Mouse (Mus musculus): ENCODE results near the gene Stpg4. TPM values are rescaled to one million over a fixed set of nuclear protein-coding genes. Genes with fewer than 3 reads are reported as not detected.
A peak's percentile ranks its signal among the peaks of the same experiment; 100 is the strongest.

Gene Stpg4
- polyA plus RNA-seq, 1 experiment from 2014 or later = not detected

DNA sequence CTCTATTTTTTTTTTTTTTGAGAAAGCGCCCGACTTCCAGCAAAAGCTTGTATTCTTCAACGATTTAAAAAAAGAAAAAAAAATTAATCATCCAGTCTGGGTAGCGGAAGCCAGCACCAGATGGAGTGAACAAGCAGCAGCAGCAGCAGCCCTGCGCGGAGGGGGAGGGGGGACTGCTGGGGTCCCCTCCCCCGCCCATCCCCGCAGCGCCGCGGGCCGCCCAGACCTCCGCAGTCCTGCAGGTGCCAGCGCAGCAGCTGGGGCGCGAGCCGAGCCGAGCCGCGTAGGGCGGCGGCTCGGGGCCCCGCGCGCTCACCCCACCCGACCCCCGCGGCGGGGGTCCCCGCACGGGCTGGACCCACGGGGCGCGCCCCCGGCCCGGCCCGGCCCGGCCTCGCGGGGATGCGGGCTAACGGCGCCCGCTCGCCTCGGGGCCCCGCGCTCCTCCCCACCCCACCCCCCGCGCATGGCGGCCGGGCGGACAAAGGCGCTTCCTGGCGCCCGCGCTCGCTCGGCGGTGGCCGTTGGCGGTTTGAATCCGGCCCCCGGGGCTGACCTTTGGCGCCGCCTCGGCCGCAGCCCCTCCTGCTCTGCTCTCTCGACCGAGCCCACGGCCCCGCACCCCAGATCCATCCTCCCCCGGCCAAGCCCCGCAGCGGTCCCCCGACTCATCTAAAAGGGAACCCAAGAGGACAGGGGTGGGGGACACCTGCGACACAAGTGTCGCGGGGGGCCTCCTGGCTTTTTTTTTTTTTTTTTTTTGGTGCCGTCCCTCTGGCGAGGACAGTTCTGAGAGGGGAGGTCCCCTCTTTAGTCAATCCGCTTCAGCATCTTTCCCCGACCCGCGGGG is 18.6 kb upstream of the Stpg4 start:
- no peaks in the 10 kb centered on the region for H3K9me3 ChIP-seq
- H3K4me2 ChIP-seq (replicated peaks) = peak overlapping the region; percentile 70
- H3K27ac ChIP-seq (replicated peaks) = peak overlapping the region; percentile 99
- H3K36me3 ChIP-seq = no peaks in the 10 kb centered on the region
- H3K4me3 ChIP-seq = peak overlapping the region; percentile 96
- peaks cover 45% of the 10 kb centered on the region for H3K4me1 ChIP-seq
- peak overlapping the region; percentile 100 for H3K9ac ChIP-seq (replicated peaks)
- H3K27me3 ChIP-seq = no peaks in the 10 kb centered on the region
- ATAC-seq (replicated peaks) = peak; percentile 86
- under 1% methylated on average over 58 of the region's 86 CpGs for WGBS

DNA sequence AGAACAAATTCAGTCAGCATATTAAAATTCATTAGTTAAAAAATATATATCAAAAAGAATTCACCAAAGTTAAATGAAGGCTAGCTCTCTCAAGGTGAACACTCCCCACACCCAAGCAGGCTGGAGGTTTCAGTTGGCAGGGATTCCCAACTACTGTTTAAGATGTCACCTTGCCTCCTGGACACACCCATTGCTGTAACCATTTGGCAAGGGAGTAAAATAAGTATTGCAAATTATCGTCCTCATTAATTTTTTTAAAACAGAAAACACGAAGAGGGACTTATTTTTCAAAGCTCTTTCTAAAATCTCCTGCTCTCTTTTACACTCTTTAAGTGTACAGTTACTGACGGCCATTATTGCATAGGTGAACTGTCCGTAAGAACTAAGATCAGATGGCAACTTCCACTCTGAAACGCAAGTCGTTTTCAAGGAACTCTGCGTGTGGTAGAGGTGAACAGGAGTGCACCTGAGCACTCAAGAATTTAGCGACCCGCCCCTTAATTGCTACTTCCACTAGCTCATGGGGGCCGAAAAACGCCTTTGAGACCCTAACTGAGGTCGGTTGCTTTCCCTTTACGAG is 17.9 kb upstream of the Stpg4 start:
- ATAC-seq (replicated peaks) = no peak
- Histone ChIP-seq H3K27me3 (no peaks in the 10 kb centered on the region), H3K36me3 (no peaks in the 10 kb centered on the region), H3K9me3 (no peaks in the 10 kb centered on the region), H3K4me2 (replicated peaks) (peak overlapping the region; percentile 70), H3K4me3 (peak overlapping the region; percentile 96), H3K4me1 (peaks cover 49% of the 10 kb centered on the region), H3K27ac (replicated peaks) (peak overlapping the region; percentile 99), H3K9ac (replicated peaks) (peak overlapping the region; percentile 100)
- under 1% methylated on average over 13 of the region's 13 CpGs for WGBS

DNA sequence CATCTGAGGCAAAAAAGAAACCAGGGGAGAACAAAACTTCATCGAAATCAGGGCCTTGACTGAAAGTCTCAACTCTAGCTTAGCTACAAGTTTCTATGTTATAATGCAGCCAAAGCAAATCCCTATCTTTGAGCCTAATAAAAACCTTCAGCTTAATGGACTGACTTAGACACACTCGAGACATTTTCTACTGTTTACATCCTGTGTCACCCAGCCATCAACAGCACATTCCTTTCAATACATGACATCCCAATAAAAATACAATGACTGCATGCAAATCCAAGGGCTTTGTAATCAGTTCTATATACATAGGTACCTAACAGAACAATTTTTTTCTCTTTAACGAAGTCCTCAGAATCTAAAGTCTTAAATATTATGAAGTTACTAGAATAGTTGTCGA is 17.2 kb upstream of the Stpg4 start:
- peaks cover 54% of the 10 kb centered on the region for H3K4me1 ChIP-seq
- H3K9ac ChIP-seq (replicated peaks) = peak overlapping the region; percentile 37
- no peaks in the 10 kb centered on the region for H3K9me3 ChIP-seq
- no peaks in the 10 kb centered on the region for H3K27me3 ChIP-seq
- no peak overlapping the region for H3K27ac ChIP-seq (replicated peaks)
- peak overlapping the region; percentile 39 for H3K4me3 ChIP-seq
- H3K4me2 ChIP-seq (replicated peaks) = peak overlapping the region; percentile 70
- 31% methylated on average over 4 of the region's 4 CpGs for WGBS
- H3K36me3 ChIP-seq = no peaks in the 10 kb centered on the region
- ATAC-seq (replicated peaks) = no peak

DNA sequence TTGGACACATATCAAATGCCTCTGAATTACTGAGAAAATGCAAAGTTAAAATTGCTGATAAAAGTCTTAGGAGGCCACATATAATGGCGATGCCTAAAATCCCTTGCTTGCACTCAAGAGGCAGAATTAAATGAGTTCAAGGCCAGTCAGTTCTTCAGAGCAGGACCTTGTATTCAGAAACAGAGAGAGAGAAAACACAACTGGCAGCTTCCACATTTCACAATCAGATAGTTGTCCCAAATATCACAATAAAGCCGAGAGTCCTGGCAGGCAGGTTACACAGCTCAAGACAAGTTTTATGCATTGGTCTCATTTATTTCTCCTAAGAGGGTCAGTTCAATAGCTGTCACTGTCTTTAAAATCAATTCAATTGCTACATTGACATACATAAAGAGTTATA is 14.0 kb upstream of the Stpg4 start:
- Histone ChIP-seq H3K27ac (replicated peaks) (no peak overlapping the region), H3K4me3 (no peak overlapping the region), H3K36me3 (no peaks in the 10 kb centered on the region), H3K9ac (replicated peaks) (no peak overlapping the region), H3K27me3 (no peaks in the 10 kb centered on the region), H3K4me2 (replicated peaks) (peak overlapping the region; percentile 23), H3K4me1 (peaks cover 62% of the 10 kb centered on the region), H3K9me3 (no peaks in the 10 kb centered on the region)
- WGBS = 65% methylated on average over 2 of the region's 2 CpGs
- no peak for ATAC-seq (replicated peaks)

DNA sequence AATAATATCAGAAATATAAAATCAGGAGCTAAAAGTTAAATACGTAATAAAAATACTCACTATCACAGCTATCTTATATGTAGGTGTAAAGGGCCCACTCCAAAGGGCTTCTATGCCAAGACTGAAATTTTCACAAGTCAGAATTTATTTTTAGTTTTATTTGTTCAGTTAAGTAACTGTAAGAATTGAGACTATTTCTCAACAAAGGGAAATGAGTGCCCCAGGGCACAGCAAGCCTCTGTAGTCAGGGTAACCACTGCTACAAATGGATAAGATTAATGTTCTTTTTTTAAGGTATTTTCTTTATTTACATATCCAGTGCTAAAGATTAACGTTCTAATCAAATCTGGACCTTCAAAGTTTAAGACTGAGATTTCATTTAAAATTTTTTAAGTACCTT is 11.9 kb upstream of the Stpg4 start:
- Histone ChIP-seq H3K4me2 (replicated peaks) (no peak overlapping the region), H3K4me1 (peaks cover 57% of the 10 kb centered on the region), H3K27ac (replicated peaks) (no peak overlapping the region), H3K27me3 (no peaks in the 10 kb centered on the region), H3K4me3 (no peak overlapping the region), H3K36me3 (peaks cover 15% of the 10 kb centered on the region), H3K9ac (replicated peaks) (no peak overlapping the region), H3K9me3 (no peaks in the 10 kb centered on the region)
- WGBS = 91% methylated on average over 2 of the region's 2 CpGs
- ATAC-seq (replicated peaks) = no peak

DNA sequence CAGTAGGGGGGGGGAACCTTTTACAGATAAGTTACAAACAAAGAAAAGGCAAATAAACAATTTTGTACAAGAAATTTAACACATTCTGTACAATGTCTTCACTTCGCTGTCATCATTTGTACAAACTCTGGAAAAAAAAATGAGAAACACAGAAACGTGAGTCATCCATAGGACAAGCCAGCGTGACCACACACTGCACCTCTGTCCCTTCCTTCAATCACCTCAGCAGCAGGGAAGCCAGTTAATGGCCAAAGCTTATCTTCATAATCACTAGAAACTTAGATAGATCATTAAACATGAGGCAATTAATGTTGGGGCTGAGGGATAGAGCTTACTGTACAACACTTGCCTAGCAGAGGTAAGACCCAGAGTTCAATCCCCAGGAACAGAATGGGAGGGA is 6.4 kb upstream of the Stpg4 start:
- peaks cover 13% of the 10 kb centered on the region; the same call in 1 of the 2 replicates for H3K4me1 ChIP-seq
- no peaks in the 10 kb centered on the region for H3K27me3 ChIP-seq
- no peaks in the 10 kb centered on the region for H3K9me3 ChIP-seq
- ATAC-seq (replicated peaks) = no peak
- H3K27ac ChIP-seq (replicated peaks) = no peak overlapping the region
- H3K9ac ChIP-seq (replicated peaks) = no peak overlapping the region
- WGBS = 89% methylated on average over 3 of the region's 3 CpGs
- H3K4me3 ChIP-seq = no peak overlapping the region
- no peak overlapping the region for H3K4me2 ChIP-seq (replicated peaks)
- peaks cover 64% of the 10 kb centered on the region for H3K36me3 ChIP-seq

DNA sequence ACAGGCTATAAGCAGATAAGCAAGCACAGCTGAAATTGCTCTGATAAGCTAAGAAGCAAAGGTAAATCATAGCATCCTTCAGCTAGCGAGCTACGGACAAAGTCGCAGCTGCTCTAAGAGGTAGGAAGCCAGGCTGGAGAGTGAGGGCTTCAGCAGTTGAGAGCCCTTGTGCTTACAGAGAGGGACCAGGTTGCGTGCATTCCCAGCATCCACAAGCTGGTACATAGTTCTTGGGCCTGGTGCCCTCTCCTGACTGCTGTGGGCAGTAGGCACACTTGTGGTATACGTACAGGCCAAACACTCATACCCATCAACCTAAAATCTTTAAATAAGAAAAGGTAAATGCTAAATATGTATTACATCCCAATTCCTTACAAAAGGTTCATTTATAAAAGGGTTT is 5.2 kb upstream of the Stpg4 start:
- no peak overlapping the region for H3K27ac ChIP-seq (replicated peaks)
- no peak for ATAC-seq (replicated peaks)
- WGBS = 96% methylated on average over 5 of the region's 5 CpGs
- no peak overlapping the region for H3K9ac ChIP-seq (replicated peaks)
- H3K4me3 ChIP-seq = no peak overlapping the region
- H3K4me2 ChIP-seq (replicated peaks) = no peak overlapping the region
- H3K4me1 ChIP-seq = 0 out of 2 replicates have a peak, but pooled peaks cover 5% of the 10 kb centered on the region
- no peaks in the 10 kb centered on the region for H3K27me3 ChIP-seq
- H3K36me3 ChIP-seq = peaks cover 64% of the 10 kb centered on the region
- no peaks in the 10 kb centered on the region for H3K9me3 ChIP-seq

DNA sequence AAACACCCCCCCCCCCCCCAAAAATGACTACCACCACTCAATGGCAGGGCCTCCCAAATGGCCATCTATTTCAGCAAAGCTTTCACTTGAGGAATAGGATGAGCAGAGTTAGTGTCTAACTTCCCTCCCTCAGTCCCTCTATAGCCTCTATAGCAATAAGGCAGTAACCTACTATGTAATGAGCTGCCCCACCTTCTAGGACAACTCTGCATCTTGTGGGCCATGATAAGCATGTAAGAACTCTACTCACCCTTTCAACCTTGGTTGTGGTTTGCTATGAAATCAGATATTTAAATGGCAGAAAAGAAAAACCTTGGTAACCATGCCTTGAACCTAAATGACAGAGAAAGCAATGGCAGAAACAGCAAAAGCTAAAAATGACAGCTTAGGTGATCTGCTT is 4.8 kb upstream of the Stpg4 start:
- ATAC-seq (replicated peaks) = no peak
- H3K27me3 ChIP-seq = no peaks in the 10 kb centered on the region
- H3K4me1 ChIP-seq = 0 out of 2 replicates have a peak, but pooled peaks cover 3% of the 10 kb centered on the region
- no peaks in the 10 kb centered on the region for H3K9me3 ChIP-seq
- H3K9ac ChIP-seq (replicated peaks) = no peak overlapping the region
- H3K36me3 ChIP-seq = peaks cover 64% of the 10 kb centered on the region
- H3K4me3 ChIP-seq = no peak overlapping the region
- H3K27ac ChIP-seq (replicated peaks) = no peak overlapping the region
- H3K4me2 ChIP-seq (replicated peaks) = no peak overlapping the region

DNA sequence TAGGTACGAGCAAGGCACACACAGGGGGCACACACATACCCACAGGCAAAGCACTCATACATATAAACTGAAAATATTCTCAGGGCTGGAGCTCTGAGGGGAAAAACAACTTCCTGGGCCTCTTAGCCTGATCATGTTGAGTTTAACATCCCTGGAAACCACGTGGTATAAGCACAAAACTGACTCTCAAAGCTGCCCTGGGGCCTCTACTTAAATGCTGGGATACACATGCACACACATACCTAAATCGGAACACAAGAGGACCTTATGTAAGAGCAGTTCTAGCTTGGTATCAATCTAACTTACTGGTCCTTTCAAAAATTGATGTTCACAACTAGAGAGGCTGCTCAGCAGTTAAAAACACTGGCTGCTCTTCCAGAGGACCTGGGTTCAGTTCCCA is 1.9 kb upstream of the Stpg4 start:
- no peak overlapping the region for H3K4me2 ChIP-seq (replicated peaks)
- peaks cover 48% of the 10 kb centered on the region for H3K36me3 ChIP-seq
- H3K9ac ChIP-seq (replicated peaks) = no peak overlapping the region
- H3K4me1 ChIP-seq = no peaks in the 10 kb centered on the region
- no peak overlapping the region for H3K4me3 ChIP-seq
- ATAC-seq (replicated peaks) = no peak
- no peaks in the 10 kb centered on the region for H3K27me3 ChIP-seq
- 86% methylated on average over 3 of the region's 3 CpGs for WGBS
- H3K9me3 ChIP-seq = no peaks in the 10 kb centered on the region
- H3K27ac ChIP-seq (replicated peaks) = no peak overlapping the region

DNA sequence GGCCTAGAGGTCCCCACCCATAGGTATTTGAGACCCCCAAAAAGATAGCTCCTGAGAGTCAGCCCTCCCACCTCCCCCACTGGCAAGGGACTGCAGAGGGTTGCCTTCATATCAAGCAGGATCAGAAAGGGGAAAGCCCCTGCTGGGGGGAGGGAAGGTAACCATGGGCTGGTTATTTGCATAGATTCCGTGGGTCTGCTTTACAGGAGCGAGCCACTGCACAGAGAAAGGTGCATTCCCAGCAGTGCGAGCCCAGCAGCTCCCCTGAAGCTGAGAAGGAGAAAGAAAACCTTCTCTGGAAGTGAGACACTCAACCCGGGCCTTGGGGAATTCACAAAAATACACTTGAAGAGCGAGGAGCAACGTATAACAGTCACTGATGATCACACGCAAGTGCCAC is 9.5 kb downstream of the Stpg4 start:
- ATAC-seq (replicated peaks) = no peak
- 73% methylated on average over 7 of the region's 7 CpGs for WGBS
- no peak overlapping the region for H3K4me3 ChIP-seq

DNA sequence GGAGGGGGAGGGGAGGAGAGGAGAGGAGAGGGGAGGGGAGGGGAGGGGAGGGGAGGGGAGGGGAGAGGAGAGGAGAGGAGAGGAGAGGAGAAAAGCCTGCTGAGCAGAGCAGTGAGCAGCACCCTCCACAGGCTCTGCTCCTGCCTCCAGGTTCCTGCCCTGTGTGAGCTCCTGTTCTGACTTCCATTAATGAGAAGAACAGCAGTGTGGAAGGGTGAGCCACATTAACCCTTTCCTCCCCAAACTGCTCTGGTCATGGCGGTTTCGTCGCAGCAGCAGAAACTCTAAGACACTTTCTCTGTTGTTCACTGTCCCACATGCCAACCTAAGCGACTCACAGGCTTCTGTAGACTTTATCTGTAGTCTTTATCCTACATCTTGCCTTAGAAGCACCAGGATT is 20.9 kb downstream of the Stpg4 start:
- Histone ChIP-seq H3K9ac (replicated peaks) (no peak overlapping the region), H3K4me1 (no peaks in the 10 kb centered on the region), H3K27me3 (no peaks in the 10 kb centered on the region), H3K4me2 (replicated peaks) (no peak overlapping the region), H3K4me3 (no peak overlapping the region), H3K27ac (replicated peaks) (no peak overlapping the region), H3K9me3 (no peaks in the 10 kb centered on the region), H3K36me3 (no peaks in the 10 kb centered on the region)
- no peak for ATAC-seq (replicated peaks)
- 83% methylated on average over 4 of the region's 4 CpGs for WGBS

More for the DNA sequence above, 9.5 kb downstream of the Stpg4 start:
- H3K4me2 ChIP-seq (replicated peaks) = no peak overlapping the region
- no peaks in the 10 kb centered on the region for H3K9me3 ChIP-seq
- no peaks in the 10 kb centered on the region for H3K27me3 ChIP-seq
- H3K36me3 ChIP-seq = no peaks in the 10 kb centered on the region
- H3K4me1 ChIP-seq = no peaks in the 10 kb centered on the region
- no peak overlapping the region for H3K9ac ChIP-seq (replicated peaks)
- no peak overlapping the region for H3K27ac ChIP-seq (replicated peaks)

DNA sequence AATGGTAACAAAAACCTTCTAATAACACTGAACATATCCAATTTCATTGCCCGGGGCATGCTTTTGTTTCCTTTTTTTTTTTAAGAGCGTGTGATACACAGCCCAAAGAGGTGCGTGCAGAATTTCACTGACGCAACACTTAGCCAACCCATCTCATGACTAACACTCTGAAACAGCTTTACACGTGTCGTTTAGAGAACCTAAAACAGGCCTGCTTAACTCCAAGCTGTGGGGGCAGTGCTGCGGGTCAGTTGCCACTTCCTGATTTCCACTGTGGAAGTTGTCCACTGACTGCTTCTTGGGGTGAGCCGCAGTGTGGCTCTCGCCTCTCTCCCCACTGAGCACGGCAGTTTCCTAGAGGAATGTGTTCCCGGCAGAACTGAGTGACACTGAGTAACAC is 22.0 kb downstream of the Stpg4 start:
- Histone ChIP-seq H3K4me2 (replicated peaks) (no peak overlapping the region), H3K9ac (replicated peaks) (no peak overlapping the region), H3K4me1 (no peaks in the 10 kb centered on the region), H3K36me3 (no peaks in the 10 kb centered on the region), H3K4me3 (no peak overlapping the region), H3K27me3 (no peaks in the 10 kb centered on the region), H3K27ac (replicated peaks) (no peak overlapping the region), H3K9me3 (no peaks in the 10 kb centered on the region)
- ATAC-seq (replicated peaks) = no peak
- WGBS = 76% methylated on average over 11 of the region's 11 CpGs

All from forebrain, embryonic 15.5 days (tissue).